Mouse (Mus musculus) common myeloid progenitor, adult 5-6 weeks (primary cell): ENCODE measurements around the gene Hpcal4. TPM values are rescaled to one million over a fixed set of nuclear protein-coding genes. Genes with fewer than 3 reads are reported as not detected.
"Not testable (repeated sequence)": the region's sequence is repeated elsewhere in the genome, so short reads cannot be mapped to it uniquely, and the experiment has no call there.

Experiments used
- ATAC-seq: replicated peaks from 2 replicates; pipeline ENCODE4 v1.8.0; 2016; ENCODE audit warnings: low read depth, mild to moderate bottlenecking, moderate TSS enrichment, inconsistent platforms; ENCODE audit not compliant: poor library complexity, severe bottlenecking
- total RNA-seq: library from RNA; stranded (forward); fragments of 200-1000, 187-1606 nt; gene quantifications from 2 replicates; pipeline ENCODE4 v1.2.3, GENCODE M21; 2017

Hpcal4 gene
- total RNA-seq: not detected in 2 replicates

DNA sequence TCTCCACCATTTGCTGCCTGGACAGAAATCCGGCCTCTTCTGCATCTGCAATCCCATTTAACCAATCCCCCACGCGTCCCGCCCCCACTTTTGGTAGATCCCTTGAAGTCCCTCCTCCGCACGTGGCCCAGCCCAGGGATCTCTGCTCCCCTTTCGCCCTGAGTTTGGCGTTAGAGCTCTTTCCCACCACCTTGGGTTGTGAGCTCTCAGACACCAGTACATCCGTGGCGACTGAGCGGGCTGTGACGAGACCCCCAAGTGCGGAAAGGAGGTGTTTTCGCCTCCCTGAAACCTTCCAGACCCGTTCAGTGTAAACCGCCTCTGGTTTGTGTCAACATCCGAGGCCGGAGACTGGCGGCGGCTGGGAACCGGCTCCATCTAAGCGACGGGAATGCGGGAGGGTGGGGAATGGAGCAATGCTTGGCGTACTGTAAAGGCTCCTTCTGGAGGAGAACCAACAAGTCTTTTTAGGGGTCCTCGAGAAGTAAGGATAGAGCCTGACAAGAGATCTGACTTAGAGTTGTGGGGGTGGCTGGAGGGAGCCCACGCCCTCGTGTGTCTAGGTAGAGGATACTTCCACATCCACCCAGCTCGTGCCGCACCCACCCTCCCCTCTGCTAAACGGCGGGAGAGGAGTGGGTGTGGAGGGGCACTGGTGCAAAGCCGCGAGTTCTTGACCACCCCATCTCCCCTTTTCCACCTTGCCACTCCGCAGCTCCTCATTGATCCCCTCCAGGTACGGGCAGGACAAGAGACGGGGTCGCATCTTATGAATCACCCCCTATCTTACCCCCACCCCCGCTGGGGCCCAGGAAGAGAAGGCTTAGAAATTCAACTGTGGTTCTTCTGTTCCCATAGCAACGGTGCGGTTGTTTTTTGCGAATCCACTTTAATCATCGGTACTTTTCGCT is at the start of gene Hpcal4:
TSS of gene Hpcal4 (plus strand) at position 900 of the 911 bp plus-strand sequence.
- ATAC-seq: no peak

DNA sequence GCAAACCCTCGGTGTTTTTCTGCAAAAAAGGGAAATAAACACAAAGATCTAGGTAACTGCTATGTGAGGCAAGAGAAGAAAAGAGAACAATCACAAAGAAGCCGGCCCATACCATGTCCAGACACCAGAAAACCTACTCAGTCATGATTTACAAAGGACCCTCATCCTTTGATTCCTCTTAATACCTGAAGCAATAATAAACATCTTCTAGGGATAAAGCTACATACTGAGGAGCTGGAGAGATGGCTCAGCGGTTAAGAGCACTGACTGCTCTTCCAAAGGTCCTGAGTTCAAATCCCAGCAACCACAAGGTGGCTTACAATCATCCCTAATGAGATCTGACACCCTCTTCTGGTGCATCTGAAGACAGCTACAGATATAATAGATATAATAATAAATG is 45.5 kb upstream of the Hpcal4 start:
- ATAC-seq: no peak

DNA sequence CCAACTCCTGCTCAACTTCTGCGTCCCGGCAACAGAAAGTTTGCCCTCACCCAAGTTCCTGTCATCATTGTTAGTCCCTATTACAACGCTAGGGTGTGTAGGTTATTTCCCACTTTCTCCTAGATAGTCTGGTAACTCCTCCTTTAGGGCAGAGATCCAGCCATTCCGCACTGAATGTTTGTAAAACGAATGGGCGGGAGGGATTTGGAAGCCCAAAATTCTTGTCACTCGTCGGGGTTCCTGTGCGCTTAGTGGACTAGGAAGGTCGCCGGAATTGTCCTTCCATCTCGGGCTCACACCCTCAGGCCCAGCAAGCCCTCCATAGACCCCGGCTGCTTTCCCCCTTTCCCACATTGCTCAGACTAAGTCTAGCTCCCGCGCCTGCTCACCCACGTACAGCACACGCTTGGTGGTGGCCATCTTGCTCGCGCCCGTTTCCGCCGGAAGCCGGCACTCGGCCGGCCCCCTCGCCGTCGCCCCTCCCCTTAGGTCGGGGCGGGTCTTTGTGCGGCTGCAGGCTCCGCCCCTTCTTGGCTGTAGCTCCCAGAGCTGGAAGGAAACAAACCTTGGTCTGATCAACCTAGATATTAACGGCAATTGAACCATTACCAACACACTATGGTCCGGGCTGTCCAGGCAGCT is 43.4 kb upstream of the Hpcal4 start, which contains the start of gene Ppie:
TSS of gene Ppie (minus strand) at position 439 of the 642 bp plus-strand sequence.
- peak; percentile 97 for ATAC-seq

DNA sequence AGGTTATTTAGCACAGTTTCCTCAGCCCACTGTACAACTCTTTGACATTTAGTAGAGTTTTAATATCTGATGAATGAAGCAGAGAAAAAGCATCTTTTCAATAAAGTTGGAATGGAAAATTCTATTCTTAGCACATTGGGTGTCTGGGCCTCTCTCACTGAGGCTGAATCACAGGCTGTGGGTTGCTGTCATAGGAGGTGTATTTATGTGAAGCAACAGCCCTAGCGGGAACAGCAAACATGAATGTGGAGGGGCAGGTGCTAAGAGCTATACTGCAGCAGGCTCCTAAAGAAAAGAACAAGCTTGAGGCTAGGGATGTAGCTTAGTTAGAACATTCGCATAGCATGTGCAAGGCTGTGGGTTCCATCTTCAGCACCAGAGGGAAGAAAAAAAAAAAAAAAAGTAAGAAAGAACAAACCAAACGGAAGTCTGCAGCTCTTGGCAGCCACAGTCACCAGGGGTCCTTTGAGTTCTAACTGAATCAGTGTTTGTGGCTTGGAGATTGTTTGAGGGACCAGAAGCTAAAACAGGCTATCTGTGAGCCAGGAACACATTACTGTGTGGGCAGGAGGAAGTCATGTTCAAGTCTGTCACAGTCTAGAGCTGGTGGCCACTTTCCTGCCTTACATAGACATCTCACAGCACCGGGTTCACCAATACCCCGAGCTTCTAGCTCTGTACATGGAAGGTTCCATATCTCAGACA is 35.4 kb upstream of the Hpcal4 start:
- ATAC-seq: peak; percentile 97

DNA sequence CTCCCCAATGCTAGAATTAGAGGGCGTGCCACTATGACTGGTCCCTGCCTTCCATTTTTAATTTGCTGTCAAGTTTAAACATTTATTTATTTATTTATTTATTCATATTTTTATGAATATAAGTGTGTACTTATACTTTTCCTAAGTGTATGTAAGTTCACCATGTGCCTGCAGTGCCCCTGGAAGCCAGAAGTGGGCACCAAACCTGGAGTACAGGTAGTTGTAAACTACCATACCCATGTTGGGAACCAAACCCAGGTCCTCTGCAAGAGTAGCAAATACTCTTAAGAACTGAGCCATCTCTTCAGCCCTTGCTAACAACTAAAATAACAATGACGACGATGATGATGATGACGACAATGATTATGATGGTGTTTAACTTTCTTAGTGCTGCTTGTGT is 31.0 kb upstream of the Hpcal4 start:
- no peak for ATAC-seq

DNA sequence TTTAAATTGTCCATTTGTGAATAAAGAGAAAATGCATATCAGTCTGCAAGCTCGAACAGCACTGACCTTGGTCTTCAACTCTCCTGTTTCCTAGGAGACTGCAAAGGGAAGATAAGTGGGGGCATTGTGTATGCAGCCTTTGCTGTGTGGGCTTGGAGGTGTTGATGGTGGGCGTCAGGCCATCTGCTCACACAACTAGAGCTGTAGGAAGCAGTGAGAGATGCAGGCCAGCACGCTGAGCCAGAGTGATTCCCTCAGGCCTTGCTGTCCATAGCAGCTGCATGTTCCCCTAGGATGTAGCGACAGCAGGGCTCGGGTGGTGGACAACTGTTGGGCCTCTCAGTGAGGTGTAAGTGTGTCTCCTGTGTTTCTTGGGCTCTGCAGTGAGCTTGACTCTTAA is 30.1 kb upstream of the Hpcal4 start:
- ATAC-seq: no peak

DNA sequence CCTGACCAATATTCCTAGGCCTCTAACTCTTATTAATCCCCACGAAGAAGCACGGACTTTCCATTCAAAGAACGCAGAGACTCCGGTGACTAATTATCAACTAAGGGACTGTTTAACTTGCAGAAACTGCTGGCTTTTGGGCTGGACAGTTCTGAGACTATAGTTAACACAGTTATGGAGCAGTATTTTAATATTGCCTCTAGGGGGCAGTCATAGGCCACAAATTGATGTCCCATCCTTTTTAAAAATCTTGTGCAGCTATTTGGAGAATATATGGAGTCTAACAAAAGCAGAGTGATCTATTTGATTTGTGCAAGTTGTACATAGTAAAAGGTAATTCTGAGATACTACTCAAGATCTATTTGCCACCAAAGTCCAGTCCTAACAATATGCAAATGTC is 28.0 kb upstream of the Hpcal4 start:
- ATAC-seq: peak; percentile 76

DNA sequence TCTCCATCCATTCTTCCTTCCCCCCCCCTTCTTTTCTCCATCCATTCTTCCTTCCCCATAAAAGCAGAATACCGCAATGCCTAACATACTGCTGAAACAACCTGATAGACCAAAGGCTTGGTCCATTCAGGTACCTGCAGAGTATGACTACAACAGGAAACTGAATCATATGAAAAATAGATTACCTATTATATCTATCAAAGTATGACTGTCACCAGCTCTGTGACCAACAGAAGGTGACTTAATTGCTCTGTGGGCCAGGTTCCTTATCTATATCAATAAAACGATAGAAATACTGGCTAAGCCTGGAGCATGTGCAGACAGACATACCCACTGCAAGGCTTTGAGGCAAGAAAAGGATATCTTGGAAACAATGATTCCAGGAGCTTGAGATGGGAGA is 27.6 kb upstream of the Hpcal4 start:
- no peak for ATAC-seq

DNA sequence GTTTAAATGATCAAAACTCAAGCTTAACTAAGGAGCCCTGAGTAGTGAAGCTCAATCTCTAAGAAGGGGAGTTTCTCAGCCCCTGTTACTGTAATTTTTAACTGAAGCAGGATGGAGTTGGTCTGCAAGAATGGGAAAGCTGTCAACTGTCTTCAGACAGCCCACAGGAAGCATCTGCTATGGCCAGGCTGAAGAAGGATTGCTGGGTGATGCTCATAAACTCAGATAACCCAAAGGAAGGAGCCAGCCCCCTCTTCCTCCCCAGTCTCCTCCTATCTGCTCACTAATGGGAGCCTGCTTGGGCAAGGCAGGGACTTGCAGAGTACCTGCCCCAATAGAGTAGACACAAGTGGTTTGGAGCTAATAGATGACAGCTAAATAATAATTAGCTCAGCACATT is 27.2 kb upstream of the Hpcal4 start:
- ATAC-seq: peak; percentile 87

DNA sequence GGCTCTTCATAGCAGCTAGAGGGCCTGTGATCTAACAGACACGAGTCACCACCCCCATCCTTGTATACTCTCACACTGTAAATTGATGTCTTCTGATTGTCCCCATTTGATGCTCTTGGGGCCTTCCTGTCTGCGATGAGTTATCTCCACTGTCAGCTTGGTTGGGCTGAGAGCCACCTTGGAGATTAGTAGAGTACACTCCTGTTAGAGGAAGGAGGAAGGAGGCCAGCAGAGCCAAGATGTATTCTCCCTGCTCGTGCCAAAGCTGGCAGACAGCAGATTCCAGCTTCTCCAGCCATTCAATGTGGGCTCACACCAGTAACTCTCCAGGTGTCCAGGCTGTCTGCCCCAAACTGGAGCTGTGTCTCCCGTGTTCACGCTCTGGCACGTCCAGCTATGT is 22.5 kb upstream of the Hpcal4 start:
- ATAC-seq: no peak

DNA sequence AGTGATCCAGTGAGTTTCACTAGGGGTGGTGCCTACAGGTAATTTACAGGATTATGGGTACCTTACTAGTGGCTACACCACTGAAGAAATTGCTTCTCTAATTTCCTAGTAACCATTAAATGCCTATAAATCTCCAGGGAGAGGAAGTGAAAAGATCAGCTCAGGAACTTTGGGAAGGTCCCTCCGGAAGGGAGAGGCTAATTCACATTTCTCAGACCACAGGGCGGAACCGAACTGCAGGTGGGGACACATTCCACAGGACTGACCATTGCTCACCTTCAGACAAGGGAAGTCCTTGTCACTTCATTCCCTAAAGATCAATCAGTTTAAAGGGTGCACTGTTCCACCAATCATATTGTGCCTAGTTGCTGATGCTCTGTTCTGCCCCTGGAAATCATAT is 21.8 kb upstream of the Hpcal4 start:
- ATAC-seq: not testable (repeated sequence)

DNA sequence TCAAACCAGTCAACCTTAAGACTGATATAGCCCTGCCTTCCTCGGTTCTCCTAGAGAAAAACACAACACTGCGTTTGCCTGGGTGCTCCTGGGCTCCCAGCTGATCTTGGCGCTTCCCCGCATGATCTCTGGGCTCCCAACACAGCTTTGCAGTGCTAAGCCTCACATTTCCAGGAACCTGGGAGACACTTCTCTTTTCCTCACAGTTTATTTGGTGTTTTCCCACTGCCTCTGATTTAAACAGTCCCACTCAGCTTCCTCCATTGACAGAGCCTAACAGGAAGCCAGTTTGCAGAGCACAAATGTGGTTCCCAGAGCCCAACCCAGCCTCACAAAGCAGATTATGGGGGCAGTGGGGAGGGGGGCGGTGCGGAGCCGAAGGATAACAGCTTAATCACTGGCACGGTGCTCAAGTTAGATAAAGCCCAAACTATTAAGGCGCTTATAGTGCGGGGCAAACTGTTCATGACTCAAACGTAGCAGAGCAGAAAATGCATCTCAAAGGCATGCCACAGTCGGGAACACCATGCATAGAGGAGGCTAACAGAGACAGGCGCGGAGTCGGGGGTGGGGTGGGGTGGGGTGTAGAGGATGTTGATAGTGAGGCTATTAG is 20.6 kb upstream of the Hpcal4 start:
- peak; percentile 80 for ATAC-seq

DNA sequence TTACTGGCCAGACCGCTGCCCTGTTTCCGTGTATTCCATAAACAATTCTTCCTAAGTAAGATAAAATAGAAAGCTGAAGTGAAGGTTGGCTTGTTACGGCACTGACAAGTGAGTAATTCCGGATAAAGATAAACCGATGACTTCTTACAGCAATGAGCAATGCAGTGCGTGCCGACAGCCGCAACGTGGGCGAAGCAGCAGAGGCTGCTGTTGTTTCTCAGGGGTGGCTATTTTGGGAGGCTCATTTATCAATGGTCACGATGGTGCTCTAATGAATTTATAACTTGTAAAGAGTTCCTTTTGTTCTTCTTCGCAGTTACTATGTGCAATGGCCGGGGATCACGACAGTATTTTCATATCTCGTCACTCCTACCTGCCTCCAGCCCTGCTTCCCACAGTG is 18.9 kb upstream of the Hpcal4 start:
- ATAC-seq: no peak

DNA sequence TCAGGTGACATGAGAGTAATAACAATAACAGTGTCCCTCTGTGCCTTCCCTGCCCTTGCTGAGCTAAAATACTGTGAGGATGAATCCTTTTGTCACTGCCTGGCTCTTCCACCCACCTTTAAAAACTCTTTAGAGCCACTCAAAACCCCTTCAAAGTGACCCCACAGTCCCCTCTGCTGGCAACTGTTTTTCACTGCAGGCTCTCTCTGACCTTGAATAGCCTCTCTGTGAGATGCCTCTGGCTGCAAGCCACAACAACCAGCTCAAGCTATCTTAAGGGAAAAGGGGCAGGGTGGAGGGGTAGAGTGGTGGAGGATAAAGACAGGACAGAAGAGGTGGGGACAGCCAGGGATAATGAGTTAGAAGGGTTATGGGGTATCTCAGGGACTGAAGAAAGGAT is 11.2 kb upstream of the Hpcal4 start:
- ATAC-seq: peak; percentile 72; the same call in 1 of the 2 replicates

DNA sequence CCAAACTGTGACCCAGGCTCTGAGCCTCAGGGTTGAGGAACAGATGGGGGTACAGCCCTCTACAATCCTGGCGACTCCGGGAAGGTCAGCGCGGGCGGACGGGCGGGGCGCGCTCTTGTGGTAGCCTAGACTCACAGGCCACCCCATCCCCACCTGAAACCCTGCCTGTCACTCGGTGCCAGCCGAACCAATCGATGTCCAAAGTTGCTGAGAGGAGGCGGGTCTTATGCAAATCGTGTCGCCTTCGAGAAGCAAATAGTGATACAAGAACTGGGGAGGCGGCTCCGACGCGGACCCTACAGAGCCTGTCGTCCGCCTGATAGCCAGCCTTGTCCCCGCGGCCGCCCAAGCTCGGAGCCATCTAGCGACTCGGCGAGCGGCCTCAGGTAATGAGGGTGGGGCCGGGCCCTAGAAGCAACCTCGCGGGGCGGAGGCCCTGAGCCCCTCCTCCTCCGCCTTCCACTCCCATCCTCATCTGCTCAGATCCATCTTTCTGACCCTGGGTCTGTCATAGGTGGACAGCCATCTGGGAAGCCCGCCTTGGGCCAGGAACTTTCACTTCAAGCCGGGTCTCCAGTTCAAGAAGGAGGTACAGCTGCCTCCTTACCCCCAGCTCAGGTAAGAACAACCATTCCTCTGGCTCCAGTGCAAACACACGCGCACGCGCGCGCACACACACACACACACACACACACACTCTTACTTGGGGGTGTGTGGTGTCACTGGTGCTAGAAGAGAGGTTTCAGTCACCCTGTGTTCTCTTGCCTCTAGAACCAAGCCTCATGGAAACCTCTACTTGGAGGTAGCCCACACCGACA is 421 bp downstream of the Hpcal4 start:
- ATAC-seq: peak; percentile 87

DNA sequence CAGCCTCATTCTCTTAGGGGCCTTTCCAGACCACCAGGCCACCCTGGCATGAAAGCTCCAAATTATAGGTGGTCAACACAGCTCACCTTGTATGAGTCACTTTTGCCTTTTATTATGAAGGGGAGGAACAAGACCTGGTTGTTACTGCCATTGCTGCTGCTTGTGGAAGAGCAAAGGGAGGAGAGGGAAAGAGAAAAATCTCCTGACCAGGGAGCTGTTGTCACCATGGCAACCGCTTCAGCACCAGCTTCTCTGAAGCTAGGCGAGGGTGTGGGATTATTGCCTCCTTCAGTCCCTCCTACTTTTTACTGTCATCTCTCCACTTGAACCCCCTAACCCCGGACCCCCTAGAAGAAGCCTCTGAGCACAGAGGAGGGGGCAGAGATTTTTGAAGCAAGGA is 1.8 kb downstream of the Hpcal4 start:
- ATAC-seq: no peak

DNA sequence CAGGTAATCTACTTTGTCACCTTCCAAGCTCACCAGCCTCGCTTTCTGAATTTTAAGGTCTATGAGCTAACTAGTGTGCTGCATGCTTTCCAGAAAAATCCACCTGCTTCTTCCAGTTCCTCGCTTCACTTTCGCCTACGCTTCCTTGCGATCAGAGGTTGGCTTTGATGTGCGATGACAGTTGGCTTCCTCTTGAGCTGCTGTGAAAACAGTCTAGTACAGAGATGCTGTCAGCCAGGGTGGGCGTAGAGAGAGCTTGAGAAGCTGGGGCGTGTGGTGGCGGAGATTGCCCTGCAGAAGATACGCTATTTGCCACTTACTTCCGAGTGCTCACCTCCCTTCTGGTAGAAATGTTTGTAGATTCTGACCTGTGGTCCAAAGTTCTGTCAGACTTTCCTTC is 9.3 kb downstream of the Hpcal4 start:
- ATAC-seq: no peak

DNA sequence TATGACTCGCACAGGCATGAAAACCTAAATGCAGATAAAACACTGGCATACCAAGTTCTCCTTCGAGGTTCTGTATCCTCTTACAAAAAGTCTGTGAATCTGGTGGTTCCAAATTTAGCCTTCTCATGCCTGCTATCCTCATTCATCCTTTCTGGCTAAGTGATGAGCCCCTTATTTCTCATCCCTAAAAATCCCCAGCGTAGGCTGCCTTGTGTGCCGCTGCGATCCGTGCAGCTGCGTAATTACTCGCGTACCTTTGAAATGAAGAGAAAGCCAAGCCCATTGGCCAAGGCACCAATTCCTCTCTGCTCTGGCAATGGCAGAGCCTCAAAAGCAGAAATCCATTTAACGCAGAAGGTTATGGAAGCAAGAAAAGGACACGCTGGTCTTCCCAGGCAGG is 10.8 kb downstream of the Hpcal4 start:
- ATAC-seq: no peak

DNA sequence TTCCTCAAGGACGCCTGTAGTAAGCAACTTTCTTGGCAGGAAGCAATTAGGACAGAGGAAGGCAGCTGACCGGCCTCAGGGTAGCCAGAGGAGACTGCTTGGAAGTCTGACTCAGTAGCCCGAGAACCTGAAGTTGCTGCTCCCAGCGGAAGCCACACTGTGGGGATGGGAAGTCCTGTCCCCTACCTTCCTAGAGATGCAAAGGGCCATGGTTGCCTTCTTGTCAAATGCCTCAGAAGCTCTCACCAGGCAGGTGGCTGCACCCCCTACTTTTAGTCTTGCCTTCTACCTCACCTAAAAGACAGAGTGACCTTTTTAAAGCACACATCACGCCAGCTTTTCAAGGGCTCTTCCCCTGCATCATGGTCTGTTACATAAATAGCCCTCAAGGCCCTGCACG is 13.7 kb downstream of the Hpcal4 start:
- ATAC-seq: no peak

DNA sequence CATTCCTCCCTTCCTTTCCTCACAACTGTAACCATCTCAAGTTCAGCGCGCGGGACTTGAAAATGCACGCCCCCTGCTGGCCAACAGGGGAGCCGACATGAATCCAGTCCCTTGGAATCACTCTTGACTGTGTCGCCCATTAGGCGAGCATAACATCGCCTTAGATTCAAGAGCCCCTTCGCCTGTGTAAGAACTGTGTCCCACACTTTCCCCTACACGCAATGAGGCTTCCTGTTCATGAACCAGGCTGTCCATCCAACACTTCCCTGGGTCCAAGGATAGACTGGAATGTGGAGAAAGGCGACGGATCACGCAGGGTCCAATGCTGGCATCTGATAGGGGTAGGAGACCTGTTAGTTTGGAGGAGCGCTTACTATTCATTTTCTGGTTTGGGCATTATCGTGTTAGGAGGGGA is 17.8 kb downstream of the Hpcal4 start:
- ATAC-seq: peak; percentile 89
